Mouse (Mus musculus): ENCODE data around the gene Lias. TPM values are rescaled to one million over a fixed set of nuclear protein-coding genes. Genes with fewer than 3 reads are reported as not detected.

Lias gene
- 26.8 and 32.6 TPM in 2 replicates for total RNA-seq (2015)
- total RNA-seq (2017), result 26.8 and 29.4 TPM in 2 replicates

GRCm38 (mm10) chr5:65390648-65391644 lies at the start of gene Lias, which contains the start of gene Rpl9:
Gene Lias, plus strand, starts transcription at chr5:65391497.
Gene Rpl9, minus strand, starts transcription at chr5:65391444.
- ATAC-seq (ENCODE audit: poor library complexity, severe bottlenecking), result peak; percentile 97

- ATAC-seq (ENCODE audit: poor library complexity, severe bottlenecking), result no peak
Observed at GRCm38 (mm10) chr5:65348168-65348567, 43.1 kb upstream of the Lias start, which contains the start of gene Klb. Gene Klb, plus strand, starts transcription at chr5:65348314.

- no peak for ATAC-seq (ENCODE audit: poor library complexity, severe bottlenecking)
Observed at GRCm38 (mm10) chr5:65350508-65350907, 40.8 kb upstream of the Lias start.

DNA sequence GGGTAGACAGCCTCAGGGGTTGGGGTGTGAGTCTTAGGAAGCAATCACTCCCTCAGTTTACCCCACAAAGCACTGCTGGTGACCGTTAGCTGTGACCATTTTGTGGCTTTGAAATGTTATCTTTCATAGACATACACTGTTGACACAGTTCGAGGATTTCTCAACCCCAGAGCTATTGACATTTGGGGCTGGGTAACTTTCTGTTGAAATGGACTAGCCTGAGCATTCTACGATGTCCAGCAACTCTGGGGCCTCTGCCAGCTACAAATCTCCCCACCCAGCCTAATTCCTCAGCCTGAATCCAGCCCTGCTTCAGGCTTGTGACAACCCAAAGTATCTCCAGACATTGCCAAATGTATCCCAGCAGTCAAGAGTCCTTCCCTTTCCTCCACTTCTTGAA lies 37.2 kb upstream of the Lias start:
- peak; percentile 11; the same call in 1 of the 2 replicates for ATAC-seq (ENCODE audit: poor library complexity, severe bottlenecking)

DNA sequence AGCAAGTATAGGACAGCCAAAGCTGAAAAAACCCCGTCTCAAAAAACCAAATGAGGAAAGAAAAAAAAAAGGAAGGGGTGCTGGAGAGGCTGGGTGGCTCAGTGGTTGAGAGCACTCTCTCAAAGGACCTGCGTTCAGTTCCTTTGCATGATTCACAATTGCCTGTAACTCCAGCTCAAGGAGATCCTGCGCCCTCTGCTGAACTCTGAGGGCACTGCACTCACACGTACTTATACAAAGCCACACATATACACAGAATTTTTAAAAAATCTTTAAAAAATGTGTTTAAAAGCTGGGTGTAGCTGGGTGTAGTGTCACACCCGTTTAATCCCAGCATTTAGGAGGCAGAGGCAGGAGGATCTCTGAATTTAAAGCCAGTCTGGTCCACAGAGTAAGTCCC lies 36.3 kb upstream of the Lias start:
- ATAC-seq (ENCODE audit: poor library complexity, severe bottlenecking), result no peak

DNA sequence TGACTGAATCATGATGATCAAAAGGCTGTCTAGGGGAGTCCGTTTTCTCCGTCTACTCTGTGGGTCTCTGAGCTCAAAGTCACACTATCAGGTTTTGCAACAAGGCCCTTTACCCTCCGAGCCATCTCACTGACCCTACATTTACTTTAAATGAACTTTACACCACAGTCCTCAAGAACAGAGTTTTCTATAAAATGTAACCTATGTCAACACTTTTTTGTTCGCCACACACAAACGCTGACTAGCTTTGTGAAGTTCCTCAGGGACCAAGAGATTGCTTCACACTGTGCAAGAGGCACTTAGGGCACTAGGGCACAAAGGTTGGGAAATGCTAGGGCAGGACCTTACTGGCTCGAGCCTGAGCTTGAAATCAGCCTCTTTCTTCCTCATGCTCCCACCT lies 34.4 kb upstream of the Lias start:
- peak; percentile 94 for ATAC-seq (ENCODE audit: poor library complexity, severe bottlenecking)

GRCm38 (mm10) chr5:65357771-65358170 lies 33.5 kb upstream of the Lias start:
- ATAC-seq (ENCODE audit: poor library complexity, severe bottlenecking), result 0 out of 2 replicates have a peak, but pooled peaks have one; percentile 50

DNA sequence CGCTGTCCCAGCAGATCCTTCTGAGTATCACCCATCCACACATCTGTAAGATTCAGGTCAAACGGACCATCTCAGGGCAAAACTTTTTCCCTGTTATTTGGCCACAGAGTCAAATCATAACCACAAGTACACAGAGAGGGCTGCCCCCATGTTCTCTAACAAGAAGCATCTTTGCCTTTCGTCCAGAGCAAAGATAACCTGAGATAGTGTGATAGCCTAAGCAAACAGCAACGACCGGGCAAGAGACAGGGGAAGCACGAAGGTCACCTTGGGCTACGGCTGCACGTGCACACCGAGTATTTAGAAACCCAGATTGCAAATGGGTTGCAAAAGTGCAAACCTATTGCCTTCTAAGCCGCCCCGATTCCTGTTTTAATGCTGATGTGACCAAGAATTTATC lies 23.5 kb upstream of the Lias start:
- ATAC-seq (ENCODE audit: poor library complexity, severe bottlenecking), result peak; percentile 60

GRCm38 (mm10) chr5:65371551-65371950 lies 19.7 kb upstream of the Lias start:
- no peak for ATAC-seq (ENCODE audit: poor library complexity, severe bottlenecking)

DNA sequence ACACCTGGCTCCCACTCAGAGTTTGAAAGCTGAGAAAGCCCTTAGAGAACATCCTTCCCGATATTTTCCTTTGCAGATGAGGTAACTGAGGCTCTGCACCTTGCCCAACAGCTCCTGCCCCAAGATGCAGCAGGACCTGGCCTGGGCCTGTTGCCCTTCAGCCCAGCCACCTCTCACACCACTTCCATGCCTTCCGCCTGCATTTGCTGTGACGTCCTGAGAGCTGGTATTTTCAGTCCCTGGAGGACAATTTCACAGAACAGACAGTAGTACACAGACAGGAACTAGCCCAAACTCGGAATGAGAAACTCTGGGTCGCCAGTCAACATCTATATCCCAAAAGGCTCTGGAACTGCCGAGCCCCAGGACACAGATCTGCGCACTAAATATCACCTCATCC lies 16.6 kb upstream of the Lias start:
- no peak for ATAC-seq (ENCODE audit: poor library complexity, severe bottlenecking)

DNA sequence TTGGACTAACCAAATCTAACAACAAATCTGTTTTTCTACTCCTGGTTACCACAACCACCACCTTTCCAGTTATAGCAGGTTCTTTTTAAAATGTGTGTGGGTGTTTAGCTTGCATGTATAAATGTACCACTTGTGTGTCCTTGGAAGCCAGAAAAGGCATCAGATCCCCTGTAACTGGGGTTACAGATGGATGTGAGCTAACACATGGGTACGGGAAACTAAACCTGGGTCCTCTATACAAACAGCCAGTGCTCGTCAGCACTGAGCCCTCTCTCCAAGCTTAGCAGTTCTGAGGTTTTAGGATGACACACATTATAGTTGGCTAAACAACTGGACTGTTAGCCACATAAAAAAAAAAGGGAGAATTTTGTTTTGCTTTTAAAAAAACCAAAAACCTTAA lies 5.6 kb upstream of the Lias start:
- ATAC-seq (ENCODE audit: poor library complexity, severe bottlenecking), result no peak

DNA sequence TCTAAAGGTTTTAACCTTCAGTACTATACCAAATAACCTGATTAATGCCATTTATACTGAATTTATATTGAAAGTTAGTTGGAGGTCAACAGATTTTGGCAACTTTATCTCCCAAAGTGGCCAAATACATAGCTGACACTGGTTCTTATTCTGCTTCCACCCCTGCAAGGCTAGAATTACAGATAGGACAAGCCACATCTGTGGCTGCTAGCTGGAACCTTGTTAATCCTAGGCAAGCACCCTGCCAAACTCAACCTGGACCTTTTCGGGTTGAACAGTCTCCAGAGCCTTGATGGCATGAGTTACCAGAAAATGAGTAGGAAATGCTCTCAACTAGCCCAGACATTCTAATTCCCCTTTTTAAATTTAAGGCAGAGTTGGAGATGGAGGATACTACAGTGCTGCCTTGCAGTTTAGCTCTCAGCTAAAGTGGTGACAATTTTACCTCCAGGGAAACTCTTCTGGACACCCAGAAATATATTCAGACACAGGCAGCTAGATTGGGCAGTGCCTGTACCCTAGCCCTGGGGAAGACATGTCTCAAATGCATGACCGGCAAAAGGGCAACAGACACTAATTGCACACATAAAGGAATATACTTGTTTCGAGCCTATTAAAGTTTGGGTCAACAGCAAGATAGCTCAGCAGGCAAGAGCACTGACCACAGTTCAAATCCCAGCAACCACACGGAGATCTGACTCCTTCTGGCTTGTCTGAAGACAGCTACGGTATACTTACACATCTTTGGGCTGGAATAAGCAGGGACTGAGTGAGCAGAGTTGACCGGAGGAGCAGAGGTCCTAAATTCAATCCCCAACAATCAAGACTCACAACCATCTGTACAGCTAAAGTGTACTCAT lies 4.1 kb upstream of the Lias start:
- no peak for ATAC-seq (ENCODE audit: poor library complexity, severe bottlenecking)

DNA sequence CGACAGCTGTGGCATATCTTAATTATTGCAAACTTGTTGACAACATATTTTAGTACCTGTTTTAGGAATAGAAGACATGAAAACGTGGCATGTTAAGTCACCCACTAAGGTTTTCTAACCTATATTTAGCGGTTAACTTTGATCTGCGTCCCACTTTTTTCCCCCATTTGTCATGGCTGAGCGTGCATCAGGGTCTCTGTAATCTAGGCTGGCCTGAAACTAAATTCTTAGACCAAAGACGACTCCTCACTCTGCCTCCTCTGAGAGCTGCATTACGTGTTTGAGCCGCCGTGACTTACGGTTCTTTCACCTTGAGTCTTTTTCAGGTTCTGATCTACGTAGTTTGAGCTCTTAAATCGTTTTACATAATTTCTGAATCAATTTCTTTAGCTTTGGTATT lies 456 bp downstream of the Lias start:
- ATAC-seq (ENCODE audit: poor library complexity, severe bottlenecking), result no peak

DNA sequence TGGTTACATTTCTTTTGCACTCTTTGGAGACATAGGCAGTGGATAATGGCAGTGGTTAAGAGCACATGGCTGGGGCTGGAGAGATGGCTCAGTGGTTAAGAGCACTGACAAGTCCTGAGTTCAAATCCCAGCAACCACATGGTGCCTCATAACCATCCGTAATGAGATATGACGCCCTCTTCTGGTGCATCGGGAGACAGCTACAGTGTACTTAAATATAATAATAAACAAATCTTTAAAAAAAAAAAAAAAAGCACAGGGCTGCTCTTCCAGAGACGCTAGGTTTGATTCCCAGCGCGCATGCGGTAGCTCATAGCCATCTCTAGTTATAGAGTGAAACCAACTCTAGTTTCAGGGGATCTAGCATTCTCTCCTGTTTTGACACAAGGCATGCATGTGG lies 3.1 kb downstream of the Lias start:
- ATAC-seq (ENCODE audit: poor library complexity, severe bottlenecking), result no peak

DNA sequence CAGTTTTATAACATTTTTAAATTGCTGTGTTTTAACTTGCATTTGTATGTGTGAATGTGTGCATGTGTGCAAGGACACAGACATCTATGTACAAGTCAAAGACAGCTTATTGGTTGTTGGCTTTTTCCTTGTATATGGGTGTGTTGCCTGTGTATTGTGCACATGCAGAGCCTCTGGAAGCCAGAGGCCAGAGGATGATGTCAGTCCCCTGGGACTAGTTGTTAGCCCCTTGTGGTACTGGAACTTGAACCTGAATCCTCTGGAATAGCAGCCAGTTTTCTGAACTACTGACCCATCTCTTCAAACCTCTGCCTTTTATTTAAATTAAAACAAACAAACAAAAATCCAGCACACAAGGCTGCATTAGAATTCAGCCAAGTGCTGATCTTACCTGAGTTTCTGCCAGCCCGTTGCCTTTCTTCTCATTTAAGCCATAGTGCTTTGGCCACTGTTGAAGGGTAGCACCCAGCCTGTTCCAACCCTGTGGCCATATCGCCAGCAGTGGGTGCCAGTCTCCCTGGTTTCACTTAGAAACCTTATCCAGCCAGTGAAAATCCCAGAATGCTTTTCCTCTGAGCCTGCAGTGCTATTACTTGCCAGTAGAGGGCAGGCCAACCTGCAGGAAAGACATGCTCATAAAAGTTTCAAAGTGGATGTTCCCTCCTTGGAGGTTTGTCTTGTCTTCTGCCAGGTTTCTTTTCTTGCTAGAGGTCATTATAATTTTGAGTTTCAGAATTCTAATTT lies 10.1 kb downstream of the Lias start:
- ATAC-seq (ENCODE audit: poor library complexity, severe bottlenecking), result peak; percentile 91

DNA sequence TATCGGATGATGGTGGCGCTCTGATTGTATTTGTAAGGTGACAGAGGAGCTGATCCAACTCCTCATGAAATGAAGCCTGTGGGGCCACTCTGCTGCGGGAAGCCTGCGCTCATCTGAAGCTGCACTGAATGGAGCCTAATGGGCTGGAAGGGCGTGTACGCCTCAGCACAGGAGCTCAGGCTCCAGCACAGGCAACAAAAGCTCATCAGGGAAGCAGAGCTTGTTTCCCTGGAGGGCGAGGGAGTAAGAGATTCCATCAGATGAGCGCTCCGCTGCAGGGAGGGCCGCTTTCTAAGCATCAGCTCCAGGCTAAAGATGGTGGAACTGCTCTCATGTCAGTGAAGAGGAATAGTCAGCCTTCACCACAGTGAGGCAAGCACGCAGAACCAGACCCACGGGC lies 16.7 kb downstream of the Lias start:
- no peak for ATAC-seq (ENCODE audit: poor library complexity, severe bottlenecking)

- no peak for ATAC-seq (ENCODE audit: poor library complexity, severe bottlenecking)
Observed at GRCm38 (mm10) chr5:65415653-65416458, 24.6 kb downstream of the Lias start.

- no peak for ATAC-seq (ENCODE audit: poor library complexity, severe bottlenecking)
Observed at GRCm38 (mm10) chr5:65419136-65419535, 27.8 kb downstream of the Lias start.

DNA sequence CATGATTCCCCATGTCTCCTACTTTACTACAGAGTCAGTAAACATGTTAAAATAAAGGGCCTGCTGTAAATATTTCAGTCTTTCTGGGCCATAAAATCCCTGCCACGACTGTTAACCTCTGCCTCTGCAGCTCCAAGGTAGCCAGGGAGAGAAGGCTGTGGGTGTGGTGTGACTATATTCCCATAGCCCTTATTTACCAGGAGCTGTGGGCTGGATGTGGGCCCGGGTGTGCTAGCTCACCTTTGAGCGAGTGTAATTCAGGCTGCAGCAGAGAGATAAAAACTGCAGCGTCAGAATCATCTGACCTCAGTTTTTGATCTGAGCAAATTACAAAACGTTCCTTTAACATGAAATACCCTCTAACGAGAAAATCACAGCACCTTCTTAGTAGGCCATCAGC lies 29.5 kb downstream of the Lias start:
- ATAC-seq (ENCODE audit: poor library complexity, severe bottlenecking), result no peak

GRCm38 (mm10) chr5:65422803-65423202 lies 31.5 kb downstream of the Lias start:
- ATAC-seq (ENCODE audit: poor library complexity, severe bottlenecking), result no peak

Measured in megakaryocyte, adult 5-6 weeks (primary cell).